Mouse (Mus musculus): ENCODE measurements around the gene Letm1. TPM values are rescaled to one million over a fixed set of nuclear protein-coding genes. Genes with fewer than 3 reads are reported as not detected.

Gene Letm1
- 15.7 to 27.1 TPM (median 21.0 TPM) in 3 replicates for total RNA-seq (2017)

DNA sequence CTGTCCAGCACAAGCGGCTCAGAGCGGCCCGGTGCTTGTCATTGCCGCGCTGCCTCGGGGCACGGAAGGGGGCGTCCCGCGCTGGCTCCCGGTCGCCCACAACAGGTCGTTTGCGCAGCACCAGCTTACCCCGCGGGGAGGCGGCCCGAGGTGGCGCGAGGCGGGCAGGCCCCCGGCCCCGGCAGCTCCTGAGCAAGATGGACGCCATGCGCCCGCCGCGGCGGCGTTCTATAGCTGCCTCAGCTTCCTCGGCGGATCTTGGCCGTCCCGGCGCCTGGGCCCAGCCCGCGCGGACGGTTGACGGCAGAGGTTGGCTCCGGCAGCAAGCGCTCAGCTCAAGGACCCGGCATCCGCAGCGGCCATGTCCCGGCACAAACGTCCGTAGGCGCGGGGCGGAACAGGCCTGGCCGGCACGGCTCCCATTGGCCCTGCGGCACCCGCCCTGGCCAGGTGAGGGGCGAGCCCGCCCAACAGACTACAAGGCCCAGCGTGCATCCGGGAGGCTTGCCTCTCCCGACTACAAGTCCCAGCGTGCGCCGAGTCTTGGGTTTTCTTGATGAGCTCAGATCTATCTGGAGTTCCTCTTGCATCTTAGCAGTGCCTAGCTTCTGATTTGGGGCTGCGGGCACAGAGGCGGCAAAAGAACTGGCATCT is at the start of gene Letm1:
Gene Letm1 (minus strand): TSS at position 473 of the 654 bp plus-strand sequence.
- peak; percentile 99 for ATAC-seq (replicated peaks; ENCODE audit: insufficient number of reproducible peaks, low FRiP score, low TSS enrichment, poor library complexity, severe bottlenecking)

DNA sequence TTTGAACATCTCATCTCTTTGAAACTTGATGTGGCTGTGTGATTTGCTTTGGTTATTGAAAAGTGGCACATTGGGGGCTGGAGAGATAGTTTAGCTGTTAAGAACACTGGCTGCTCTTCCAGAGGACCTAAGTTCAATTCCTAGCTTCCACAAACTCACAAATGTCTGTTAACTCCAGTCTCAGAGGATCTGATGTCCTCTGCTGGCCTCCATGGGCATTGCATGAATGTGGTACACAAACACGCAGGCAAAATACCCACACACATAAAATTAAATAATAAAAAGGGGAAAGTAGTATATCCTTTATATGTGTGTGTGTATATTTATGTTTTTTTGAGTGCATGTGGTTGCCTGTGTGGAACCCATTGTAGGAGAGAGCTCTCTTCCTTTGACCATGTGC is 48.2 kb upstream of the Letm1 start:
- peak; percentile 61; the same call in 1 of the 2 replicates for ATAC-seq (replicated peaks; ENCODE audit: insufficient number of reproducible peaks, low FRiP score, low TSS enrichment, poor library complexity, severe bottlenecking)

DNA sequence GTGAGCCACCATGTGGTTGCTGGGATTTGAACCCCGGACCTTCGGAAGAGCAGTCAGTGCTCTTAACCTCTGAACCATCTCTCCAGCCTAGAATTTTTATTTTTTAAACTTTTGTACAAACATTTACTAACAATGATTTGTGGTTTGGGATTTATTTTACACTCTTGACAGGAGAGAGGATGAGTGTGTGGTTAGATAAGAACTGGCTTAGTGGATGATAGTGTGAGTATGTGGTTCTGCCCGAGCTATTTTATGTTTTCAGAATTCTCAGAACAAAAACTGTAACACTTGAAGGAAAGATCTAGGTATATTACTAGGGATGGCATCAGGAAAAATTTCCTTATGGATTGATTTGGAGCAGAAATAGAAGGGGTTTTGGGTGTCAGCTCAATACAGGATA is 47.3 kb upstream of the Letm1 start:
- ATAC-seq (replicated peaks; ENCODE audit: insufficient number of reproducible peaks, low FRiP score, low TSS enrichment, poor library complexity, severe bottlenecking) = no peak

DNA sequence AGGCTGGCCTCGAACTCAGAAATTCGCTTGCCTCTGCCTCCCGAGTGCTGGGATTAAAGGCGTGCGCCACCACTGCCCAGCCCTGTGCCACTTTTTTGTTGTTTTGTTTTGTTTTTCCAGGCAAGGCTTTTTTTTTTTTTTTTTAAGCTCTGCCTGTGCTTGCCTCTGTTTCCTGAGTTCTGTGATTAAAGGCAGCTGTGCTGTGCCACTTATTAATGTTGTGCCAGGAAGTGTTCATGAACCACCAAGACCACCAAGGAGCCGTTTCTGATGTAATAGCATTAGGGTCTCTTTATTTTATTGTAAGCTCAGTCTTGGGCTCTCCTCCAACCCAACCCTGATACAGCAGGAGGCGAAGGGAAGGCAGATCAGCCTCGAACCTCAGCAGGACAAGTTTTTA is 45.5 kb upstream of the Letm1 start:
- ATAC-seq (replicated peaks; ENCODE audit: insufficient number of reproducible peaks, low FRiP score, low TSS enrichment, poor library complexity, severe bottlenecking) = no peak

DNA sequence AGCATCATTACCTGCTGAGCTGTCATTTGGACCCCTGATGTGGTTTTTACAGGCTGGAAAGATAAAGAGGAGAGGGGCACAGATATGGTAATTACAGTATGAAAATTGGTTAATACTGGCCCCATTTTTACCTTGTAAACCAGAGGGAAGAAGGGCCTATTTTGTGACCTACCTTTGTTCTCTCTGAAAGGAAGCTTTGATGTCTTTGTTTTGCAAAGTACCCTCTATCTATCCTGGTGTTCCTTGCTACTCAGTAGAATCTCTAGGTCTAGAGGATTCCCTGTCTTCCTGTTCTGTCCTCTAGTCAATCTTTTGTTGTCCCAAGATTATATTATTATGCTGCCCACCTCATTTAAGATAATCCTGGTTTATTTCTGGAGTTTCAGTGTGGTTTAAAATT is 43.4 kb upstream of the Letm1 start:
- no peak for ATAC-seq (replicated peaks; ENCODE audit: insufficient number of reproducible peaks, low FRiP score, low TSS enrichment, poor library complexity, severe bottlenecking)

DNA sequence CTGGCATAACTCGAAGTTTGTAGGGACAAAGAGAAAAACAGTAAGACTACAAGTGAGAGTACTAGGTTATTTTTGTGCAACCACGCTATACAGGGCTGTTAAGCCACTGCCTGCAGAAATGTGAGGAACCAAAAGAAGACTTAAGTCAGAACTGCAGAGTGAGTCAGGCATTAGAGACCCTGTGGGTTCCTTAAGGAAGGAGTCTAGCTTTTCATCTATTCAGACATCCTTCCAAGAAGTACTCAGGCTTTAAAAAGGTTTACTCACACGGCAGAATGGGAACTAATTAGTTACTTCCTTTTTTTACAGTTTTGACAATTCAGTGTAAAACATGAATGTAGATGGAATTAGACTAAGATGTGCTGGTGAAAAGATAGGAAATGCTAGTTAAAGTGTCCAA is 39.8 kb upstream of the Letm1 start:
- no peak for ATAC-seq (replicated peaks; ENCODE audit: insufficient number of reproducible peaks, low FRiP score, low TSS enrichment, poor library complexity, severe bottlenecking)

DNA sequence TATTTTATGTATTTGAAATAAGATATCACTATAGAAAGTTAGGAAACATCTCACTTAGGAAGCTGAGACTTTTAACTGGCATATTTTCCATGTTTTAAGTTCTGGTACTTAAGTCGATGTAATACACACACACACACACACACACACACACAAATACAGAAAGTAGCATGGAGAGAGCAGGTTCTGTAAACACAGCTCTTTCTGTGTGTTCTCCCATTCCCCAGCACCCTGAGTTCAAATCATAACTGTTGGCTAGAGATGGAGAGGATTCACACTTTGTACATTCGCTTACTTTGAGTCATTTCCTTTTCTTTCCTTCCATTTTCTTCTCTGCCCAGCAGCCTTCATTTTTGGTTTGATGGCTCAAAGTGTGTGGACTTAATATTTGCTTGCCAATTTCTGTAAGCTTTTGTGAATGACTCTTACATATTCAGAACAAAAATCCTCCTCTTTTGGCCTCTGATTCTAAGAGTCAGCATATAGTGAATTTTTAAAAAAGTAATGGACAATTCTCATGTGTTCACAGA is 39.3 kb upstream of the Letm1 start:
- no peak for ATAC-seq (replicated peaks; ENCODE audit: insufficient number of reproducible peaks, low FRiP score, low TSS enrichment, poor library complexity, severe bottlenecking)

DNA sequence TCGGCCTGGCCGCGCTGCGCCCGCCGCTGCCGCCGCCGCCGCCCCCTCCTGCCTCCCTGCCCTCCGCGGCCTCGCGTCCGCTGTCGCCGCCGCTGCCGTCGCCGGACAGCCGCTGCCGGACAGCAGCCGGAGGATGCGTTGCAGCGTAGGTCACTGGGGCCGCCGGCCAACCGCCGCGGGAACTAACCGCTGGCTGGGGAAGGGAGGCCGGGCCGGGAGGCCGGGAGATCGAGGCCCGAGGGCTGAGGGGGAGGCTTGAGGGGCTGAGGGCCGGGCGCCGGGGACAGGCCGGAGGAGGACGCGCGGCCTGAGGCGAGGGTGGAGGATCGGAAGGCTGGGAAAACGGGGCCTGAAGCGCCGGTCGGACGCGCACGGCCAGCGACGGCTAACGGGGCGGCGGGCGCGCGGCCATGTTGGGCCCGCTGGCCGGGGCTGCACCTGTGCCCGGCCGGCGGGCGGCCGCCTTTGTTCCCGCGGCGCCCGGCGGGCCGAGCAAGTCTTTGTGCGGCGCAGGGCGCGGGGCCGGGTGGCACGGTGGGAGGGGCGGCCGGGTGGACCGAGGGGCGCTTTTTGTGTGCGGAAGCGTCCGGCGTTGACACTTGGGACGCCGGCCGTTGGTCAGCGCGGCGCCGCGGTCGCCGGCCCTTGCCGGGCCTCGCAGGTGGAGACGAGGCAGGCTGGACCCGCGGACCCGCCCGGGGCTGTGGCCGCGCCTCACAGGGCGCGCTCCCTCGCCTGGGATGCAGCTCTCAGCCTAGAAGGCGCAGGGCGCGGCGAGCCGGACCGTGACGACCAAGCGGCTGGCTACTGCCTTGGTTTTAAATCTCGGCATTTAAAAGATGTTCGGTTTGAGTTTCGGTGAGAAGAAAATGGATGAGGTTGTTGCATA is 38.4 kb upstream of the Letm1 start:
- ATAC-seq (replicated peaks; ENCODE audit: insufficient number of reproducible peaks, low FRiP score, low TSS enrichment, poor library complexity, severe bottlenecking) = no peak

DNA sequence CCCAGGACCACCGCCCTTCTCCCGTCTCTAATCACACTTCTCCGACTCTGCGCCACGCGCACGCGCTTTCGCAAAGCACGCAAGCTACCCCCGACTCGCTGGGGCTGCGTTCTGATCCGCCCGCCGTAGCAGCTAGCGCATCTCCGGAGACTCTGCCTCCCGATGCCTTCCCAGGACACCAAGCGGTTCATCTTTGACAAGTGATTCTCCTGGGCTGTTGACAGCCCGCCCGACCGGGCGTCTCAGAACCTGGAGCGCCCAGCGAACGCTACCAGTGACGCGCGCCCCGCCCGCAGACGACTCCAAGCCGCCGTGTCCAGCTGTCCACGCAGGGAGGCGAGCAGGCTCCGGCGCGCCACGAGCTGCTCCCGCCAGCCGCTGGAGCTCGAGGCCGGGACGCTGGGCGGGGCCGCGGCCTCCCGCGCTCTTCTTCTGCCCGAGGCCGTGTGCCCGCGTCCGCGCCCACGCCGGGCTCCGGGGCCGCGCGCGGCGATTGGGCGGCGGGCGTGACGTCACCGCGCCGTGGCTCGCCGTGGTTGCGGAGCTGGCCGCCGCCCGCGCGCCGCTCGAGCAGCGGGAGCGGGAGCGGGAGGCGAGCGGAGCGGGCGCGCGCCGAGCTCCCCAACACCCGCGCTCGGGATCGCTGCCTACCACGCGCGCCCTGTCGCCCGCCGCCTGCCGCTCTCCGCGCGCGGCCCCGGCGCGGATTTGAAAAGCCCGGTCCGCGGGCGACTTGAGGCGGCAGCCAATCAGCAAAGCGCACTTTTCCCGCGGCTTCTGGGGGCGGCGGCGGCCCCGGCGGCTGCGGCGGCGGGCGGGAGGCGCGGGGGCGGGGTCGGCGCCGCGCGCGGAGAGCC is 37.5 kb upstream of the Letm1 start, which contains the start of gene Nsd2:
Gene Nsd2 (plus strand): TSS at position 850 of the 857 bp plus-strand sequence.
- ATAC-seq (replicated peaks; ENCODE audit: insufficient number of reproducible peaks, low FRiP score, low TSS enrichment, poor library complexity, severe bottlenecking) = 0 out of 2 replicates have a peak, but pooled peaks have one; percentile 24

DNA sequence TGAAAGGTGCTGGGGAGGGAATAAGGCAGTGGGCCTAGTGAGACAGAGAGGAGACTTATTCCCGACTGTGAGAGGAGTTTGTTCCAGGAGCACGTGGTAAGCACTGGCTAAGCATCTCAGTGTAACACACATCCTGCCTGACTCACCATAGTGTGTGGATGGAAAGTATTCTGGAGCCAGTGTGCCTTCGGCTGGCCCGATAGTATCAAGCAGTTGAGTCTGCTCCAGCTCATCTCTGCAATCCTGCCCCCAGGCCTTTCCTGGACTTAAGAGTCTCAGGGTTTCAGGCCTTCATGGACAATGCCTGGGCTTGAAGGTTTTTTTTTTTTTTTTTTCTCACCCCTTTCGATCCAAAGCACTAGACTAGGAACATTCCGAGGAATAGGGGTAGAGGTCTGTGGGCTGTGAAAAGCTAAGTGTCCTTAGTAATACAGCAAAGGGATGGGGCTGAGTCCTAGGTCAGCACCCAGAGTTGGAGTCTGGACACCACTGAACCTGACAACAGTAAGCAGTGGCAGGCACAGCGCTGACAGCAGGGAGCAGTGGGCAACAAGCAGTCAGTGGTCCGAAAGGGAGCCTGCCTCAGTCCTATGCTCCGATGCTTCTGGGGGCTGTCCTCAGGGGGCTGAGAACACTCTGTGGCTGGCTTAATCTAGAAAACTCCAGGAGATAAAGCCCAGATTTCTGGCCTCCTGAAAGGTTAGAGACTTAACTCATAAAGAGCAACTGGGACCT is 36.7 kb upstream of the Letm1 start:
- peak; percentile 21; the same call in 1 of the 2 replicates for ATAC-seq (replicated peaks; ENCODE audit: insufficient number of reproducible peaks, low FRiP score, low TSS enrichment, poor library complexity, severe bottlenecking)

DNA sequence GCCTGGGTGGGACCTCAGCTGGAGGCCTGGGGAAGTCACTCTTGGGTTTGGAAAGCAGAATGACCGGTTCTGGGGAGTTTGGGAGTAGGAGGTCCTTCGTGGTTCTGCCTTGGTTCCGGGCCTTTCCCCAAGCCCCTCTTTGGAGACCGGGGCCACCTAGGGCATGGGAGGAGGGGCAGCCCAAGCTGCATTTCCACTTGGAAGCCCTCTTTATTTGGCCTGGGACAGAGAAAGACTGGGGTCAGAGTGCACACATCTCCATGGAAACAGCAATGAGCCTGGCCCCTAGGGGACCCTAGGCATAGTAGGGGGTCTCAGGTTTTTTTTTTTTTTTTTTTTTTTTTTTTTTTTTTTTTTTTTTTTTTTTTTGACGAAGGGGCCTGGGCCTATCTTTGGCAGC is 35.5 kb upstream of the Letm1 start:
- no peak for ATAC-seq (replicated peaks; ENCODE audit: insufficient number of reproducible peaks, low FRiP score, low TSS enrichment, poor library complexity, severe bottlenecking)

DNA sequence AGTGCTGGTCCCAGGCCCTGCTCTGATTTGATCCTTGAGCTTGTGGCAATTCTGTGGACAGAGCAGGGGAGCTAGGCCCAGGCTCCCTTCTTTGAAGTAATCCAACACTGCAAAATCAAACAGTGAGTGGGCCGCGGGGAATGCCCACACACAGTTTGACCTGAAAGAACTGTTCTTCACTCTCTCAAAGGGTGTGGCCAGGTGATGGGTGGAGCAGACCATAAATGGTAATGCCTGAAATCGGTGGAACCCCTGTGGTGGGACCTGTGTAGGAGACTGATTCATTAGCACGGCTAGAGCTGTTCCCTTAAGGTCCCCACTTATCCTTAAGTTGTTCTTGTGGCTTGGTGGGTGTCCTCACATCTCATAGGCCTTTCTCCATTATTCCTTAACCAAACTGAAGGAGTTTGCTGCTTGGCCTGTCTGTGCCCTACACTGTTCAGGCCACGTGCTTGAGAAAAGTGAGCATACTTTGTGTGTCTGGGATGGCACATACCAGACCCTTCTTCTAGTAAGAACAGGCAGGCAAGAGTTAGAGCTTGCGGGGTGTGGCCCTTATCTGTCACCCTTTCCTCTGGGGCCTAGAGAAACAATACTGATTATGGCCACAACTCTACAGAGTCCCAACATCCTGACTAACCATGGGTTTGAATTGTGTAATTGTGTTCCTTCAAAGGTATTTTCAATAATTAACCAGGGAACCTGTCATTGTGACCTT is 33.5 kb upstream of the Letm1 start:
- ATAC-seq (replicated peaks; ENCODE audit: insufficient number of reproducible peaks, low FRiP score, low TSS enrichment, poor library complexity, severe bottlenecking) = no peak

DNA sequence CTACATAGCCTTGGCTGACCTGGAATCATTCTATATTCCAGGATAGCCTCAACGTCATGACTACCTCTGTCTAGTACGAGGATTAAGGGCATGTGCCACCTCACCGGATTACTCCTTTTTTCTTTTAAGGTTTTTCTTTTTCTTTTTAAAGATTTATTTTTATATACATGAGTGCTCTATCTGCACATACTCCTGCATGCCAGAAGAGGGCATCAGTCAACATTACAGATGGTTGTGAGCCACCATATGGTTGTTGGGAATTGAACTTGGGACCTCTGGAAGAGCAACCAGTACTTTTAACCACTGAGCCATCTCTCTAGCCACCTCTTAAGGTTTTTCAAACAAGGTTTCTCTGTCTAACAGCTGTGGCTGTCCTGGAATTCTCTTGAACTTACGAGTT is 28.9 kb upstream of the Letm1 start:
- ATAC-seq (replicated peaks; ENCODE audit: insufficient number of reproducible peaks, low FRiP score, low TSS enrichment, poor library complexity, severe bottlenecking) = no peak

DNA sequence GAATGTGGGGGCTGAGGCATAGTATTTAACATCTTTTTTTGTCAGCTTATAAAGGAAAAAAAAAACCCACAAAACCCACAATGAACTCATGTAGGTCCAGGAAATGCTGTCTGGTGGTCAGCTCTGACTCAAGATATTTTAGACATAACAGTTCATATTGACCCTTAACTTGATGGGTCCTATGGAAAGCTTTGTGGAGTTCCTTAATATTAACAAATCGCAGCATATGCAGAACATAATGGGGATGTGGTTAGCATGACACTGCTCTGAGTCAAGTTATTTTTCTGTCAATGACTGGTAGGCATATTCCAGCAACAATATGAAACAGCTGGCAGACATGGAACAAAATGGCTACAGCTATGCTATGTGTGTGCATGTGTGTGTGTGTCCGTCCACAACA is 20.7 kb upstream of the Letm1 start:
- ATAC-seq (replicated peaks; ENCODE audit: insufficient number of reproducible peaks, low FRiP score, low TSS enrichment, poor library complexity, severe bottlenecking) = no peak

DNA sequence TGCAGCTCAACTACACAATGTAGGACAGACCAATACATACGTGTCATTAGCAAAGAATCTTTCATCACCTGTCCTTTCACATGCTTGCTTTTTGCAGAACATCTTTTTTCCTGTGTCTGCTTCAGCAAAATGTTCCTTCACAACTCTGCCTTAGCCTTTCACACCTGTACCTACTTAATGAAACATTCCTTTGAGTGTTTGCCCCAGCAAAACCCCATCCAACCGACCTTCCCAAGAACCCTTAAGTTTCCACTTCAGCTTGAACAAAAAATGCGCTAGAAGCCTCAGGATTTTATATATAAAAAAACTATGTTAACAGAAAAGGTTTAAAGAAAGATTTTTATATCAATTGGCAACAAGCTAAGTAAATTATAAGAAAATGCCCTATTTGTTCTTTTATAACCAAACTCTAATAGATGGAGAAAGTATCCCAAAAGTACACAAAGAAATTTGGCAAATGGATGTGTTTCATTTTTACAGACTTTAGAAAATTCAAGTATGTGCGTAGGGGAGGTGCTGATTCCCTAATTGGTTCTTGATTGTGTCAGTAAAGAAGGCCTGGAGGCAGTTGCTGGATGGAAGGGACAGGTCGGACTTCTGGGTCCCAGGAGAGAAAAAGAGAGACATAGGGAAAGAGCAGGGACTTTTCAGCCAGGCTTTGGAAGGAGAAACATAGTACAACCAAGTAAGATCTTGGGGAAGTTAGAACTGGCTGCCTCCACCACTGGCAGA is 9.5 kb upstream of the Letm1 start:
- ATAC-seq (replicated peaks; ENCODE audit: insufficient number of reproducible peaks, low FRiP score, low TSS enrichment, poor library complexity, severe bottlenecking) = no peak

DNA sequence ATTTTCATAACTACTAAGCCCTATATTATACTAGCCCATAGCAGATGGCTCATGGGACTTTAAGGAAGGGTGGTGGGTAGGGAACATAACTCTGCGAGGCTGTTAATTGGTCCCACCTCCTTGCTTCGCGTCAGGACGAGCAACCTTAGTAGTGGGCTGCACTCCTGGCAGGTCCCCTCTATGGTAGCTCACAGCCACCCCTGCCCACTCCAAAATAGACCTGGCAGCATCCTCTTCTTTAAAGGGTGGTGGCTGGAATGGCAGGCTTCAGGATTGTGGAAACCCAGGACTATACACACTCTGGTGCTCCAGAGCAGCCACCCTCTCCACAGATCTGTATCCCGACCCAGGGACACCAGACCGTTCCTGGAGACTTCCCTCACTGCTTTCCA is 378 bp upstream of the Letm1 start:
- peak; percentile 28; the same call in 1 of the 2 replicates for ATAC-seq (replicated peaks; ENCODE audit: insufficient number of reproducible peaks, low FRiP score, low TSS enrichment, poor library complexity, severe bottlenecking)

DNA sequence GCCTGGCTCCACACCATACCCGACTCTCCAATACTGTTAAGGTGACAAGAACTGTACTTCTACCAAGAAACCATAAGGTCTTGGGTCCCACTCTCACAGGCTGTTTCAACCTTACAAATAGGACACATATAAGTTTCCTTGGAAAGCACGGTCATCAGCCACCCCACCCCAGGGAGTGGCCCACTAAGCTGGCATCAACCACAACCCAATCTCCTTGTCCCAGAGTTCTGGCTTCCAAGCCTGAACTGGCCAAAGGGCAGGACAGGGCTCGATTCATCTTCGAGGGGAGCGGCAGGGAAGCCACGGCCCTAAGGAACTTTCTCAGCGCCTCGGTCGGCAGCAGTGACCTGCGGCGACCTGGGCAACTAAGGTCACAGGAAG is 663 bp downstream of the Letm1 start:
- 0 out of 2 replicates have a peak, but pooled peaks have one; percentile 7 for ATAC-seq (replicated peaks; ENCODE audit: insufficient number of reproducible peaks, low FRiP score, low TSS enrichment, poor library complexity, severe bottlenecking)

Measured in monocyte, adult 5-6 weeks (primary cell).